In the genomic region with DNA sequence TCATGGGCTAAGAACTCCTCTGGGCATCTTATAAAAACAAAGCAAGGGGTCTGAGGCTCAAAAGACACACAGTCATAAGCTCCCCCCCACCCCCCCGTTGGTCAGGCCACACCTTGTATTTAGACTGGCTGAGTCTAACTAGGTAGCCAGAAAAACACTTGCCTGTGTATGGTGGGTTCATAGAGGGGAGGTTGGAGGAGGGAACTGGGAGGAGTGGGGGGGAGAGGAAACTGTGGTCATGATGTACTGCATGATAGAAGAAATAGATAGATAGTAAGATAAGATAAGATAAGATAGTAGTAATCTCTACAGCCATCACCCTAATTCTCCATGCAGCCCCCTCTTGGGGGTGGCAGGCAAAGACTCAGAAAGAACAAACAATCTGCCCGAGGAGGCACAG, we compare ENCODE assay signal across 22 mouse cellular contexts. TPM values are rescaled to one million over a fixed set of nuclear protein-coding genes. Genes with fewer than 3 reads are reported as not detected.
DNase-seq lines count a peak whose midpoint lies in the region; ATAC-seq lines count a peak whose summit lies in the region.
"Had no signal": no experiment of that assay in that cellular context is flagged by ENCODE, and none has a peak within 500 bp of the region (broad histone marks: within the 10 kb centered on the region; RNA-seq: fewer than 3 reads in every experiment).

No protein-coding gene starts in this region.

- no peak overlapping the region for H3K27ac ChIP-seq in heart, embryonic 12.5 days (ENCODE audit: poor library complexity, severe bottlenecking)
- H3K27ac ChIP-seq in liver, embryonic 11.5 days (ENCODE audit: low read depth, low read length) = no peak overlapping the region
- no peak overlapping the region for H3K27ac ChIP-seq in intestine, embryonic 15.5 days
- no peak overlapping the region for H3K27ac ChIP-seq in stomach, embryonic 16.5 days (ENCODE audit: low read length)
- H3K27ac ChIP-seq: embryonic facial prominence, embryonic 10.5 days; forebrain, embryonic 15.5 days; hindbrain, embryonic 12.5 days; liver, embryonic 12.5 days had no signal

- no peaks in the 10 kb centered on the region for H3K27me3 ChIP-seq in heart, embryonic 12.5 days (replicated peaks)
- H3K27me3 ChIP-seq in liver, embryonic 11.5 days (replicated peaks; ENCODE audit: control insufficient read depth, insufficient read depth, low read length) = peaks cover 10% of the 10 kb centered on the region
- no peaks in the 10 kb centered on the region for H3K27me3 ChIP-seq in intestine, embryonic 15.5 days (replicated peaks)
- no peaks in the 10 kb centered on the region for H3K27me3 ChIP-seq in stomach, embryonic 16.5 days (ENCODE audit: control insufficient read depth, insufficient read depth, low read length)
- H3K27me3 ChIP-seq: forebrain, embryonic 15.5 days; Patski had no signal

- H3K4me3 ChIP-seq in heart, embryonic 12.5 days = no peak overlapping the region
- H3K4me3 ChIP-seq in liver, embryonic 11.5 days (ENCODE audit: low read depth, low read length) = no peak overlapping the region
- H3K4me3 ChIP-seq in intestine, embryonic 15.5 days (replicated peaks) = peak overlapping the region; percentile 16; the same call in 1 of the 2 replicates
- peak overlapping the region; percentile 22 for H3K4me3 ChIP-seq in stomach, embryonic 16.5 days (replicated peaks; ENCODE audit: low read length)
- H3K4me3 ChIP-seq: embryonic facial prominence, embryonic 10.5 days; forebrain, embryonic 15.5 days; hindbrain, embryonic 12.5 days; liver, embryonic 12.5 days had no signal

- no peak for ATAC-seq in heart, embryonic 12.5 days (ENCODE audit: insufficient number of reproducible peaks, low FRiP score)
- ATAC-seq in liver, embryonic 11.5 days (replicated peaks; ENCODE audit: low FRiP score) = no peak
- ATAC-seq in intestine, embryonic 15.5 days = no peak
- no peak for ATAC-seq in stomach, embryonic 16.5 days (ENCODE audit: insufficient read depth, low FRiP score)
- ATAC-seq: forebrain, embryonic 15.5 days; liver, embryonic 12.5 days; midbrain, embryonic 16.5 days; Patski had no signal

- WGBS in heart, embryonic 12.5 days = 57% methylated on average over 2 of the region's 2 CpGs
- 58% methylated on average over 2 of the region's 2 CpGs for WGBS in liver, embryonic 11.5 days
- 41% methylated on average over 2 of the region's 2 CpGs for WGBS in intestine, embryonic 15.5 days
- 23% methylated on average over 2 of the region's 2 CpGs for WGBS in stomach, embryonic 16.5 days

- no peak for DNase-seq in heart, postnatal 14 days
- DNase-seq in liver, embryonic 11.5 days (ENCODE audit: low spot score) = peak; percentile 27
- DNase-seq in liver = no peak
- DNase-seq in urinary bladder, postnatal 14 days (ENCODE audit: low spot score) = no peak
- DNase-seq: cerebellum, adult 11-12 months; heart, adult 18-20 months; kidney, adult 8-10 months; kidney, postnatal 36 days; layer of hippocampus, postnatal 36 days; lung, adult 2 months; right cerebral cortex, adult 18-20 months; right cerebral cortex, postnatal 4 days had no signal

- peak overlapping the region; percentile 66 for H3K4me2 ChIP-seq in heart, embryonic 12.5 days
- H3K4me2 ChIP-seq in liver, embryonic 11.5 days = no peak overlapping the region
- H3K4me2 ChIP-seq in intestine, embryonic 15.5 days (replicated peaks) = peak overlapping the region; percentile 53
- peak overlapping the region; percentile 48 for H3K4me2 ChIP-seq in stomach, embryonic 16.5 days (ENCODE audit: low read depth, low read length)
- H3K4me2 ChIP-seq: forebrain, embryonic 15.5 days; hindbrain, embryonic 12.5 days had no signal

- H3K9ac ChIP-seq in heart, embryonic 12.5 days = peak overlapping the region; percentile 20; the same call in 1 of the 2 replicates
- H3K9ac ChIP-seq in liver, embryonic 11.5 days (ENCODE audit: low read depth, low read length) = no peak overlapping the region
- H3K9ac ChIP-seq in intestine, embryonic 15.5 days = peak overlapping the region; percentile 23; the same call in 1 of the 2 replicates
- H3K9ac ChIP-seq in stomach, embryonic 16.5 days (ENCODE audit: low read length) = peak overlapping the region; percentile 45; the same call in 1 of the 2 replicates
- H3K9ac ChIP-seq: forebrain, embryonic 15.5 days; hindbrain, embryonic 12.5 days; liver, embryonic 12.5 days had no signal

- peaks cover 41% of the 10 kb centered on the region for H3K36me3 ChIP-seq in heart, embryonic 12.5 days
- H3K36me3 ChIP-seq in liver, embryonic 11.5 days (ENCODE audit: control insufficient read depth, insufficient read depth, low read length) = no peaks in the 10 kb centered on the region
- H3K36me3 ChIP-seq in intestine, embryonic 15.5 days = peaks cover 11% of the 10 kb centered on the region; the same call in 1 of the 2 replicates
- no peaks in the 10 kb centered on the region for H3K36me3 ChIP-seq in stomach, embryonic 16.5 days (ENCODE audit: control insufficient read depth, insufficient read depth, low read length)
- H3K36me3 ChIP-seq: embryonic facial prominence, embryonic 10.5 days; forebrain, embryonic 15.5 days; hindbrain, embryonic 12.5 days; liver, embryonic 12.5 days had no signal

- H3K9me3 ChIP-seq in heart, embryonic 12.5 days (replicated peaks) = no peaks in the 10 kb centered on the region
- H3K9me3 ChIP-seq in liver, embryonic 11.5 days (ENCODE audit: control insufficient read depth, low read length) = no peaks in the 10 kb centered on the region
- H3K9me3 ChIP-seq in intestine, embryonic 15.5 days = no peaks in the 10 kb centered on the region
- no peaks in the 10 kb centered on the region for H3K9me3 ChIP-seq in stomach, embryonic 16.5 days (replicated peaks; ENCODE audit: control insufficient read depth, low read length)
- H3K9me3 ChIP-seq: embryonic facial prominence, embryonic 10.5 days; forebrain, embryonic 15.5 days; hindbrain, embryonic 12.5 days; liver, embryonic 12.5 days had no signal

- peaks cover 84% of the 10 kb centered on the region for H3K4me1 ChIP-seq in heart, embryonic 12.5 days (replicated peaks)
- peaks cover 78% of the 10 kb centered on the region for H3K4me1 ChIP-seq in liver, embryonic 11.5 days (replicated peaks; ENCODE audit: control insufficient read depth, insufficient read depth, low read length)
- peaks cover 30% of the 10 kb centered on the region for H3K4me1 ChIP-seq in intestine, embryonic 15.5 days (replicated peaks)
- H3K4me1 ChIP-seq in stomach, embryonic 16.5 days (ENCODE audit: control insufficient read depth, insufficient read depth, low read length) = peaks cover 28% of the 10 kb centered on the region

- intact Hi-C loops in heart, postnatal 14 days (cut with DNase I) = loop anchor here (10.0 kb wide), 1 partner anchor 55 kb away; no protein-coding TSS in a partner anchor

RNA-seq across cellular contexts. Expression of a gene that starts 4.3 kb away (rescaled TPM):
- 1,723 and 1,724 TPM in 2 replicates for polyA plus RNA-seq in heart, embryonic 12.5 days (2016; fragmentation: Nextera tagmentation; extraction: Ambion mirVana)
- total RNA-seq in heart, postnatal 14 days (2021) = 100 to 1,000 TPM; 274 to 290 TPM
- polyA plus RNA-seq in liver, embryonic 11.5 days (2014; fragmentation: Nextera tagmentation; extraction: Ambion mirVana) = 98.9 and 115 TPM in 2 replicates
- 1,100 and 1,103 TPM in 2 replicates for polyA plus RNA-seq in intestine, embryonic 15.5 days (2015; fragmentation: Nextera tagmentation; extraction: Ambion mirVana)
- polyA plus RNA-seq in stomach, embryonic 16.5 days (2015; fragmentation: Nextera tagmentation; extraction: Ambion mirVana) = 1,649 and 1,814 TPM in 2 replicates
- total RNA-seq: megakaryocyte-erythroid progenitor cell, adult 5-6 weeks had no signal

Comparison
In these comparisons a context has a peak if more than half of its experiments do, and no peak if none do; other contexts are left out.
1. H3K4me3 ChIP-seq: peak in intestine, embryonic 15.5 days (single experiment) and stomach, embryonic 16.5 days (single experiment); none in heart, embryonic 12.5 days (single experiment) and liver, embryonic 11.5 days (single experiment).